Mouse (Mus musculus): ENCODE measurements at regions not wholly inside any gene's neighbourhood (a gene's known extent, or its start where the extent isn't known, plus 50 kb on each side); places are given as distances from the start of the nearest gene placed in this dataset.

DNA sequence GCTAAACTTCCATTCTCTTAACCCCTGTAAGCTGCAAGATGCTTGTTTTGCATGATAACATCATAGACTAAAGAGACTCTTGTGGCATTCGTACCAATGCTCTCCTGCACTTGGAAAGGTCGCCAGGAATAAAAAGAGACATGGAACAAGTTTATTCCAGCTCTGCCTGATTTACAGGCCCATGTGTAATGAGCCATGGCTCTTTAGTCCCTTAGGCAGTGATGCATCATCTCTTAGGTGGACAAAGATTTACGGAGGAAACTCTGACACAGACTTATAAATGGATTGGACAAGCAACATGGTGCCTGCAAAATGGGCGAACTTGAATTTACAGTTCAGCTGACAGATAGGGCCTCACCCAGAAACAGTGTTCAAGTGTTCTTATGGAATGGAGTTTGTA lies 288.7 kb upstream of the BB014433 start:
- H3K4me3 ChIP-seq: no peak overlapping the region
- H3K9ac ChIP-seq: no peak overlapping the region
- no peaks in the 10 kb centered on the region for H3K36me3 ChIP-seq
- H3K27ac ChIP-seq (ENCODE audit: poor library complexity, severe bottlenecking): no peak overlapping the region
- no peaks in the 10 kb centered on the region for H3K27me3 ChIP-seq (replicated peaks)
- 79% methylated on average over 4 of the region's 4 CpGs for WGBS
- ATAC-seq (ENCODE audit: insufficient number of reproducible peaks, low FRiP score): no peak
- no peaks in the 10 kb centered on the region for H3K4me1 ChIP-seq (replicated peaks)
- no peak overlapping the region for H3K4me2 ChIP-seq
- H3K9me3 ChIP-seq (replicated peaks): no peaks in the 10 kb centered on the region

DNA sequence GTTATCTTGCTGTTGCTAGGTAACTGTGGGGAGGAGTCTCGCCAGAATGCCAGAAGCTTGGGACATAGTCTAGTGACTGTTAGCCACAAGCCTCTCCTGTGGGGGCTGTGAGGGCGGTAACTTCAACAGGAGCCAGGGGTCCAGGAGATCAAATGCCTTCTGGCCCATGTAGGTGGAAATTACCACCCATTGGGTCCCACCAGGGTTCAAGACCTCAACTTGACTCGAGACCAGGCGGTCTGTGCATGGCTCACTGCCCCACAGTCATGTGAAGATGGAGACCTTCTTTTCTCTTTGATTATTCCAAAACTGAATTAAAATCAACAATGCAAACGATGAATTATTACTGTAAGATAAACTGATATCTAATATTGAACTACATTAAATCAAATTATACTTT lies 281.4 kb upstream of the BB014433 start:
- Histone ChIP-seq H3K4me1 (replicated peaks) (peaks cover 4% of the 10 kb centered on the region; the same call in 1 of the 2 replicates), H3K27me3 (replicated peaks) (no peaks in the 10 kb centered on the region), H3K9ac (no peak overlapping the region), H3K4me2 (no peak overlapping the region), H3K27ac (ENCODE audit: poor library complexity, severe bottlenecking) (no peak overlapping the region), H3K4me3 (no peak overlapping the region), H3K36me3 (no peaks in the 10 kb centered on the region), H3K9me3 (replicated peaks) (no peaks in the 10 kb centered on the region)
- ATAC-seq (ENCODE audit: insufficient number of reproducible peaks, low FRiP score): no peak
- 23% methylated on average over 5 of the region's 5 CpGs for WGBS

DNA sequence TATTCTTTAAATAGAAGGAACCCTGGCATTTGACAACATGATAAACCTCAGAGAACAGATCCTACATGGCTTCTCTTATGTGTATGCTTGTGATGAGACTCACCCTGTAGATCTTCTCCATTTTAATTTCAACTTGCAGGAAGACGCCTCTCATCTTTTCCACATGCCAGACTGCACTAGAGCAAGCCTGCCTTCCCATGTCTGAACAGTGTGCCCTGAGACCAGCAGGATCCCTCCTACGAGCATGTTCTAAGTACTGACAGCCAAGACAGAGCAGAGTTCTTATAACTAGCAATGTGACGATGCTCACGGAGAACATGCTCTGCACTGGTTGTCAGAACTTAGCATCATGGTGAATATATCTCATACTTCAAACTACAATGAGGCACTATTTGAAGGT lies 277.5 kb upstream of the BB014433 start:
- Histone ChIP-seq H3K4me3 (no peak overlapping the region), H3K36me3 (no peaks in the 10 kb centered on the region), H3K4me2 (no peak overlapping the region), H3K27me3 (replicated peaks) (no peaks in the 10 kb centered on the region), H3K9ac (no peak overlapping the region), H3K4me1 (replicated peaks) (peaks cover 4% of the 10 kb centered on the region; the same call in 1 of the 2 replicates), H3K9me3 (replicated peaks) (no peaks in the 10 kb centered on the region), H3K27ac (ENCODE audit: poor library complexity, severe bottlenecking) (no peak overlapping the region)
- no peak for ATAC-seq (ENCODE audit: insufficient number of reproducible peaks, low FRiP score)
- WGBS: 78% methylated on average over 4 of the region's 4 CpGs

DNA sequence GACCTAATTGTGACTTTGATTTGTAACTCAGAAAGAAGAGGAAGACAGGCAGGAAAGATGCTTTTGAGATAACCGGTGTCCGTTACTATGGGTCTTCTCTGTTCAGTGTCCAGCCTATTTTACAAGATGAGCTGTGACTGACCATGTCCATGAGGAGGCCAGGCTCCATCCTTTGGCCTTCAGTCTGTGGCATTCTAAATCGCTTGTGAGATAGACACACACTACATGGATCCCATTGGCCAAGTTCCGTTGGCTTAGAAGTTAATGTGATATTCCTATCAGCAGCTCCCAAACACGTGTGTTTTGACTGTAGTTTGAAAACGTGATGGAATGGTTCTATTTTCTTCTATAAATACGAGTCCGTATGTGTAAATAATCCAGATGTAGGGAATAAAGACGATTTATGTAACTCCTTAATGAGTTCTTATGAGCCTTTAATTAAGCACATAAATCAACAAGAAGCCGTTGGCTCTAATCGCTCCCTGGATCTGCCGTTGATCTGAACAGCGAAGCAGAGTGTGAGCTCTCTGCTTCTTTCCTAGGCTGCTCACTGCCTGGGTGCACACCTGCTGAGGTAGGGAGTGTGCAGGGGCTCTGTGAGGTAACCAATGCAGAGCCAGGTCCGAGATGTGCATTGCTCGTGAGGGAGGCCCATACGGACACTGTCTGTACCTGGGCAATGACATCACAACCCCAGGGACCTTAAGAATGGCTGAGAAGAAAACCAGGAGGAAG lies 272.4 kb upstream of the BB014433 start:
- Histone ChIP-seq H3K9me3 (replicated peaks) (no peaks in the 10 kb centered on the region), H3K4me1 (replicated peaks) (no peaks in the 10 kb centered on the region), H3K9ac (no peak overlapping the region), H3K4me3 (no peak overlapping the region), H3K36me3 (no peaks in the 10 kb centered on the region), H3K4me2 (no peak overlapping the region), H3K27ac (ENCODE audit: poor library complexity, severe bottlenecking) (no peak overlapping the region), H3K27me3 (replicated peaks) (no peaks in the 10 kb centered on the region)
- no peak for ATAC-seq (ENCODE audit: insufficient number of reproducible peaks, low FRiP score)
- 81% methylated on average over 16 of the region's 16 CpGs for WGBS

DNA sequence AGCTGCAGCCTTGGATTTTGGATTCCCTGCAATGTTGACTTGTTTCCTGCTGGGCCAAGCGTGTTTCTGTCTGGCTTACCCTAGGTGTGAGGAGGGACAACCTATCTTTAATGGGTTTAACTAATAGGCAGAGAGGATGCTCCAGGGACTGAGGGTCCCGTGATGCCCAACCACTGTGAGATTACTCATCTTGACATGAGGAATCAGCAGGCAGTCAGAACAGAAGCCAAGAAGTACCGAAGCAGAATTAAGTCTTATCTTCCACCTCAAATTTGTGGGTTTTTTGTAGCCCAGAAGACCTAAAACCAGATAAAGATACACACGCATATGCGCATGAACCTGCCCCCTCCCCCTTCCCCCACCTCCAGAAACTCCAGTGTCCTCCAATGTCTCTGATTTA lies 267.6 kb upstream of the BB014433 start:
- Histone ChIP-seq H3K4me1 (replicated peaks) (no peaks in the 10 kb centered on the region), H3K4me2 (no peak overlapping the region), H3K9ac (no peak overlapping the region), H3K27me3 (replicated peaks) (no peaks in the 10 kb centered on the region), H3K9me3 (replicated peaks) (no peaks in the 10 kb centered on the region), H3K27ac (ENCODE audit: poor library complexity, severe bottlenecking) (no peak overlapping the region), H3K4me3 (no peak overlapping the region), H3K36me3 (no peaks in the 10 kb centered on the region)
- whole genome bisulfite sequencing: 59% methylated on average over 5 of the region's 5 CpGs
- no peak for ATAC-seq (ENCODE audit: insufficient number of reproducible peaks, low FRiP score)

DNA sequence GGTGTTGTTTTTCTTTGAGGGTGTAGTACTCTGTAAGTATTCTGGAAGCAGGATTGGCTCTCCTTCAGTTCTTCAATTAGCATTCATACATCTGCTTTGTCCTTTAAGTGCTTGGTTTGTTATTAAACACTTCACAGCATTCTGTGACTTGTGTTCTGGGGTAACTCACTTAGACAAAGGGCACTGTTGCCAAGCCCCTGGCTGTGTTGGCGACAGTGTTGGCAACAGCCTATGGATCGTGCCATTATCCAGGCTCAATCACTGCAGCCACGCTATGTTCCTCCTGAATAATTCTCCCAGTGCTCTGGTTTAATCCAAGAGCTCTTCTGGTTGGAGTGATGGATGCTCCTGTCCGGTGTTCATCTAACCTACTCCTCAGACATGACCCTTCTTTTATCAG lies 265.6 kb upstream of the BB014433 start:
- Histone ChIP-seq H3K4me2 (no peak overlapping the region), H3K9ac (no peak overlapping the region), H3K27ac (ENCODE audit: poor library complexity, severe bottlenecking) (no peak overlapping the region), H3K27me3 (replicated peaks) (no peaks in the 10 kb centered on the region), H3K9me3 (replicated peaks) (0 out of 2 replicates have a peak, but pooled peaks cover under 1% of the 10 kb centered on the region), H3K4me1 (replicated peaks) (no peaks in the 10 kb centered on the region), H3K4me3 (no peak overlapping the region), H3K36me3 (no peaks in the 10 kb centered on the region)
- no peak for ATAC-seq (ENCODE audit: insufficient number of reproducible peaks, low FRiP score)
- 81% methylated on average over 4 of the region's 4 CpGs for WGBS

DNA sequence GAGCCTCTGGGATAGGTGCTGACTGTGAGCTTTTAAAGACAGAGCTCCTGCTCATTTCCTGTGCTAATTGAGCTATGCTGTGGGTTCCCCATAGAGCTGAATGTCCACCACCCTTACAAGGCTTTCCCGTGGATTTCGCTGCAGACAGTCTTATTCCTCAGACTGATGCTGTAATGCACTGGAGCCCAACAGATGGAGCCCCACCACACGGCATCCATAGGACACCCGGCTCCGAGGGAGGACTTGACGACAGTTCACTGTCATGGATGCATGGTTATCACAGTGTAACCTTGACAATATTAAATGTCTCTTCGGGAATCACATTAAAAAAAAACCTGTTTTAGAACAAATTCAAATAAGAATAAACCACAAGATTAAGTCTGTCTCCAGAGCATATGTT lies 265.2 kb upstream of the BB014433 start:
- H3K4me2 ChIP-seq: no peak overlapping the region
- H3K9ac ChIP-seq: no peak overlapping the region
- no peaks in the 10 kb centered on the region for H3K36me3 ChIP-seq
- WGBS: 61% methylated on average over 7 of the region's 7 CpGs
- no peaks in the 10 kb centered on the region for H3K4me1 ChIP-seq (replicated peaks)
- H3K4me3 ChIP-seq: no peak overlapping the region
- ATAC-seq (ENCODE audit: insufficient number of reproducible peaks, low FRiP score): no peak
- H3K27ac ChIP-seq (ENCODE audit: poor library complexity, severe bottlenecking): no peak overlapping the region
- H3K27me3 ChIP-seq (replicated peaks): no peaks in the 10 kb centered on the region
- 0 out of 2 replicates have a peak, but pooled peaks cover 3% of the 10 kb centered on the region for H3K9me3 ChIP-seq (replicated peaks)

DNA sequence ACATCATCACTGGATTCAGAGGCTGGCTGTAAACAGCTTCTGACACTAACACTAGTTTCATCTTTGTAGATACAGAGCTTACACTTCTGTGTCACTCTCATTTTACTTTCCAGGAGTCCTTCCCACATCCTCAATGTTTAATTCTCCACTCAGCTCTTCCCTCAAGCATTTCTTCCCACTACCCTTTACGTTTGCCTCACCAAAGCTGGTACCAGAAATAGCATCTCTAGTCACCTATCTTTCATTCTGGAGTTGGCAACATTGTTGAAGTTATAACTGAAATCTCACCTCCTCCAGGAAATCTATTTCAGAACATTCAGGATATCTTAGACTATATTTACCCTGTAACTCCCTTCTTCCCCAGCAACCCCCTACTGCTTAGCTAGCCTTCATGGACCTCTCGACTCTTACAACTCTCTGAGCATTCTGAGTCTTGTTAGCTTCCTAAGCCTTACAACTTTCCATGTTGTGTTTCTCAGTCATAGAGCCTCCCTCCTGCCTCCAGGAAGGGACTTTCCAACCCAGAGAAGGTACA lies 258.3 kb upstream of the BB014433 start:
- H3K9ac ChIP-seq: no peak overlapping the region
- H3K27ac ChIP-seq (ENCODE audit: poor library complexity, severe bottlenecking): no peak overlapping the region
- no peaks in the 10 kb centered on the region for H3K27me3 ChIP-seq (replicated peaks)
- no peak overlapping the region for H3K4me3 ChIP-seq
- ATAC-seq (ENCODE audit: insufficient number of reproducible peaks, low FRiP score): no peak
- 0 out of 2 replicates have a peak, but pooled peaks cover 3% of the 10 kb centered on the region for H3K9me3 ChIP-seq (replicated peaks)
- 66% methylated on average over 2 of the region's 2 CpGs for WGBS
- no peaks in the 10 kb centered on the region for H3K4me1 ChIP-seq (replicated peaks)
- H3K36me3 ChIP-seq: no peaks in the 10 kb centered on the region
- H3K4me2 ChIP-seq: no peak overlapping the region

DNA sequence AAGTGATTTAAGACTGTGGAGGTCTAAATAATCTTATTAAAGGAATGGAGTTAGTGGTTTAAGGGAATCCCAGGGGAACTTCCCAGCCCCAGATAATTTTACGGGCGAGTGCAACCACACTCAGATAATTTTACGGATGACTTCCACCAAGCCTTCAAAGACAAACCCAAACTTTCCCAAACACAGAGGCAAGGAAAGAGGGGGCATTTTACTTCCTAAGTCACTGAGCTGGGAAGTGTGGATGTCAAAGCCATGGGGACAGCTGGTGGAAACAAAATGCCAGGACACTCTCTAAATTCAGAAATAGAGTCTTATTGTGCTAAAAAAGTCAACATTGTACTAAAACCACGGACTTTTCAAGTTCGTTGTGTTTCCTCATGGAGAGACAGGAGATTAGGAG lies 227.9 kb upstream of the BB014433 start:
- no peak overlapping the region for H3K27ac ChIP-seq (ENCODE audit: poor library complexity, severe bottlenecking)
- H3K4me2 ChIP-seq: no peak overlapping the region
- no peaks in the 10 kb centered on the region for H3K36me3 ChIP-seq
- peaks cover 14% of the 10 kb centered on the region; the same call in 1 of the 2 replicates for H3K27me3 ChIP-seq (replicated peaks)
- H3K4me3 ChIP-seq: no peak overlapping the region
- H3K4me1 ChIP-seq (replicated peaks): no peaks in the 10 kb centered on the region
- H3K9ac ChIP-seq: no peak overlapping the region
- H3K9me3 ChIP-seq (replicated peaks): no peaks in the 10 kb centered on the region
- WGBS: 42% methylated on average over 5 of the region's 5 CpGs
- no peak for ATAC-seq (ENCODE audit: insufficient number of reproducible peaks, low FRiP score)

DNA sequence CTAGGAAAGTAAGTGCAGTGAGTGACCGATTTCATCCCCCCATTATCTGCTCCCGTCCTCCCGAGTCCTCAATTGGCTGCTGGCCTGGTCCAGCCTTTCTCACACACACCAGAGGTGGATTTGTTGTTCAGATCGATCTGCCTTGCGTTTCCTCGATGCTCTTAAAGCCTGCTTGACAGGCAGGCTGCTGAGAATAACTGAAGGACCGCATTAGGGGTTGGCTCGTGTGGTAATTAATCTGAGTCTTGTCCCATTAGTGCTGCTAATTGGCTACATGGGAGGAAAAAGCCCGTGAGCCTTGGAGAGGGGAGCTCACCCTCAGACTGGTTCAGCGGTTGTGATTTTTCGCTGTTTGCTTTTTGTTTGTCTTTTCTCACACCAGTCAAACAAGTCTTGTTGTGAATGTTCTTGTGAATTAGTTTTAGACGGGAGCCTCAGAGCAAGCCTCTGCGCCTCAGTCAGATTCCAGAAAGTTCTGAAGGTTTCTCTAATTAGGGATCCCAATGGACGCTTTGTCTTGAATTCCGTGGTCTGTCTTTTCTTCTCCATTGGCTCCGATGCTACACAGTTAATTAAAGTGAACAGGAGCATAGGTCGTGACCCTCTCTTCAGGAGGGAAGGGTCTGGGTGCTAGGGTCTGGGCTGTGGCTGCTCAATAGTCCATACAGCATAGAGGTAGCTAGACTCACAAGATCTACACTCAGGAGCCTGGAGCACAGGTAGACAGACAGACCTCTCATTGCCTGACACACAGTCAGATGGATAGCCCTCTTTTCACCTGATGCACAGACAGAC lies 226.1 kb upstream of the BB014433 start:
- Histone ChIP-seq H3K27ac (ENCODE audit: poor library complexity, severe bottlenecking) (no peak overlapping the region), H3K27me3 (replicated peaks) (peaks cover 14% of the 10 kb centered on the region), H3K4me2 (no peak overlapping the region), H3K9me3 (replicated peaks) (no peaks in the 10 kb centered on the region), H3K4me3 (no peak overlapping the region), H3K9ac (no peak overlapping the region), H3K4me1 (replicated peaks) (no peaks in the 10 kb centered on the region), H3K36me3 (no peaks in the 10 kb centered on the region)
- WGBS: 54% methylated on average over 17 of the region's 17 CpGs
- ATAC-seq (ENCODE audit: insufficient number of reproducible peaks, low FRiP score): no peak

DNA sequence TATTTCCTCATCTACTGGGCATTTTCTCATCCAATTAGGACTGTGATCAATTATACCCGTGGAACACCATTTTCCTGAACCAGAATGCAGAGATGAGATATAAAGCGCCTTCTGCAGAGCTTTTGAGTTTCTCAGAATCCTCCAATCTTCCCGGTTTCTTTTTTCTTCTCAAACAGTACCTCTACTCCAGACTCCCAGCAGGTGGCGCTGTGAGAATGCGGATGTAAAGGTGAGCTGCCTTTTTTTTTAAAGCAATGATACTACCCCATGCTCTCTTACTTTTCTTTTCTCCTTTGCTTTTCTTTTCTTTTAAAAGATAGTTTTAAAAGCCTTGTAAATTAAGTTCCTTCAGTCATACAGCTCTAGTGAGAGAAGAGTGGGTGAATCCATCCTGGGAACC lies 224.4 kb upstream of the BB014433 start:
- Histone ChIP-seq H3K9ac (no peak overlapping the region), H3K4me2 (no peak overlapping the region), H3K4me3 (no peak overlapping the region), H3K4me1 (replicated peaks) (no peaks in the 10 kb centered on the region), H3K36me3 (no peaks in the 10 kb centered on the region), H3K27ac (ENCODE audit: poor library complexity, severe bottlenecking) (no peak overlapping the region), H3K27me3 (replicated peaks) (peaks cover 14% of the 10 kb centered on the region), H3K9me3 (replicated peaks) (peaks cover 3% of the 10 kb centered on the region; the same call in 1 of the 2 replicates)
- ATAC-seq (ENCODE audit: insufficient number of reproducible peaks, low FRiP score): no peak
- 8% methylated on average over 5 of the region's 5 CpGs for WGBS
